Mouse (Mus musculus) stomach, postnatal 0 days (tissue): ENCODE measurements around the gene Gal3st1.

Source experiments
- CTCF ChIP-seq: IDR thresholded peaks from 2 replicates; pipeline ENCODE4 v1.5.1; 2016; ENCODE audit warnings: antibody characterized with exemption, low read depth, mild to moderate bottlenecking, moderate library complexity
- EP300 ChIP-seq: optimal IDR thresholded peaks from 2 replicates; pipeline ENCODE3; 2016; ENCODE audit warnings: antibody characterized with exemption

- TF ChIP-seq CTCF = no peak
- no peak for TF ChIP-seq EP300
Measured at GRCm38 (mm10) chr11:3946386-3946785, 37.0 kb upstream of the Gal3st1 start.
